Mouse (Mus musculus) C2C12 (cell line): Measurements from ENCODE around the gene Dock10.

ENCODE experiments used
- CEBPB ChIP-seq: IDR thresholded peaks from one replicate; pipeline ENCODE4 v1.6.1; 2011; ENCODE audit warnings: low read depth, mild to moderate bottlenecking, control low read depth, moderate library complexity
- CTCF ChIP-seq: IDR thresholded peaks from one replicate; pipeline ENCODE4 v1.5.1; 2011; ENCODE audit not compliant: control insufficient read depth, insufficient read depth, insufficient read length
- MAX ChIP-seq: IDR thresholded peaks from one replicate; pipeline ENCODE4 v1.6.1; 2011; ENCODE audit warnings: mild to moderate bottlenecking, control low read depth
- MYOD1 ChIP-seq: IDR thresholded peaks from one replicate; pipeline ENCODE4 v1.6.1; 2011; ENCODE audit warnings: low read depth; ENCODE audit not compliant: control insufficient read depth, insufficient read length
- USF1 ChIP-seq: IDR thresholded peaks from one replicate; pipeline ENCODE4 v1.6.1; 2011; ENCODE audit warnings: low read depth, mild to moderate bottlenecking, control low read depth, moderate library complexity

- no peak for TF ChIP-seq CEBPB
- no peak for TF ChIP-seq CTCF
- no peak for TF ChIP-seq MYOD1
- TF ChIP-seq MAX, result no peak
- no peak for TF ChIP-seq USF1
Measured at GRCm38 (mm10) chr1:80765504-80765903, 7.2 kb upstream of the Dock10 start.
